Mouse (Mus musculus) ovary, postnatal 10 days (tissue): ENCODE results near the gene Pms1.

Experiments used
- DNase-seq: peaks from one replicate; pipeline ENCODE4 v3.0.0; 2022; ENCODE audit warnings: low spot score

Pms1 gene

DNA sequence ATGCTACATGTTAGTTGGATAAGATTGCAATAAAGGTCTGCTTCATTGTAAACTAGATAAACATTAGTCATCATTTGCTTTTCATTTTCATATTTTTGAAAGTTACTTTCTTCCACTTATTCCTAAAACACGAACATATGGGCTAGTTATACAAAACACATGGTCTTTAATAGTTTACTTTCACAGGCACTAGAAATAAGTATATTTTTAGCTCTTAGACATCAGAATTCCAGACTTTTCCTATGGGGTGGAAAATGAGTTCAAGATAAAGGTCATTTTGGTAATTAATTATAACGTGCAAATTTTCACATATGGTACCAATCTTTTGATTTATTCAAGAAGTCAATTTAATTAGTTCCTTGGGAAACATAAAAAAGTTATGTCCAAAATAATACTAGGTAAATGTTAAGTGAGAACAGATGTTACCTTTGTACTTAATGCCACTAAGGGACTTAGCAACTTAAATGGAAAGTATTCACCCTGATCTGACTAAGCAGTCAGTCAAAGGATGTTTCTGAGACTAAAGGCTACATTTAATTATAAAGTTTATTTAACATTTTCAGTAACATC lies 95.1 kb downstream of the Pms1 start:
- no peak for DNase-seq

DNA sequence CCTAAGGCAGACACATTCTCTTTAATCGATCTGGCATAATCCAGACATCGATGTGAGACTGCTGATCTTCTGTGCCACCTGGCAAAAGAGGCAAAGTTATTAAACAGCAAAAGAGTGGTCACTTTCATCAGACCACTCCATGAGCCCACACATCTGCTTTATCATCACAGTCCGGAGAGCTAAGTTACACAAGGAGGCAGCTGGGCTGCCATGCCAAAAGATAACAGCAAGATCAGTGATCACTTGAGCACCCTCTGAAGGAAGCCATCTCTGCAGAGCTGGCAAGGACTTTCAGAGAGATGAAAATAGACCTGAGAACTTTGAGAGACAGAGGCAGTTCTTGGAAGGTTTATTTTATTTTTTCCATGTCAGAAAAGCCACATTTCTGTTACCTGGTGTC lies 102.3 kb downstream of the Pms1 start:
- DNase-seq, result no peak

- no peak for DNase-seq
Observed at GRCm38 (mm10) chr1:53191234-53191633, 105.6 kb downstream of the Pms1 start.

DNA sequence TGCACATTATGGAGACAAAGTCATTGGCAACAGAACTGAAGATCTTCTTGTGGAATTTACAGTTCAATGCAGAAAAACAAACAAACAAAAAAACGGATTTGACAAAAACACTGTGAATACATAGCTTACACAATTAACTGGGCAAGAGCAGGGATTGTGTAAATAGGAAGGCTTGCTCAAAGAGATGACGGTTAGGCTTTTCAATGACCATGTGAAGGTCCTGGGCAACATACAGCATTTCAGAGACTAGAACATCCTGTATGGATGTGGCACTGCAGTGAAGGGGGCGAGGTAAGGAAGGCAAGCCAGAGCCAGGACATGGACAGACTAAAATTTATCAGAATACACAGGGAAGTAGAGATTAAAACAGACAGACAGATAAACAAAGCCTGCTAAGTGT lies 107.2 kb downstream of the Pms1 start:
- DNase-seq, result no peak

GRCm38 (mm10) chr1:53187536-53187935 lies 109.3 kb downstream of the Pms1 start, which contains the start of gene 1700019A02Rik:
1700019A02Rik (minus strand) TSS chr1:53187636.
- no peak for DNase-seq

GRCm38 (mm10) chr1:53186301-53186700 lies 110.5 kb downstream of the Pms1 start:
- no peak for DNase-seq

DNA sequence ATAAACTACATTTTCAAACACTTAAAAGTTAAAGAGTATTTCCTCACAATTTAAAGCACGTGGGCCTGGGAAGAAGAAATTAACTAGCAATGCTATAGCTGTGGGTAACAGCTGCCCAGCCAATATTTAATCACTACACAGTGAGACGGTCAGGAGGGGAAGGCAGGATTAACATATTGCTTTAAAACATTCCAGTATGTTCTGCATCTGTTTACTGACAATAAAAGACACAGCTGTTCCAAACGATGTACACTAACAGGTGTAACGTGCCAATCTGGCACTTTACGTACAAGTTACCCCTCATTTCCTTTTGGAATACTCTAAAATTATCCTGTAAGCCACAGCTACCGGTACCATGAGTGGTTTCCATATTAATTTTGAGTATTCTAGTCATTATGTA lies 139.1 kb downstream of the Pms1 start:
- no peak for DNase-seq
